Mouse (Mus musculus) heart, adult 10 weeks (tissue): ENCODE results near the gene Rbm14. TPM values are rescaled to one million over a fixed set of nuclear protein-coding genes. Genes with fewer than 3 reads are reported as not detected.

Source experiments
- polyA plus RNA-seq: library from polyadenylated mRNA; stranded (reverse); fragments of 350-450 nt; fragmentation: Illumina TruSeq; extraction: RNeasy Lipid Tissue Mini Kit (QIAGEN cat#74804); gene quantifications from one replicate; pipeline ENCODE4 v1.2.3, GENCODE M21; 2014; ENCODE audit warnings: low read depth, low replicate concordance

The Rbm14 gene
- 11.5 TPM for polyA plus RNA-seq

DNA sequence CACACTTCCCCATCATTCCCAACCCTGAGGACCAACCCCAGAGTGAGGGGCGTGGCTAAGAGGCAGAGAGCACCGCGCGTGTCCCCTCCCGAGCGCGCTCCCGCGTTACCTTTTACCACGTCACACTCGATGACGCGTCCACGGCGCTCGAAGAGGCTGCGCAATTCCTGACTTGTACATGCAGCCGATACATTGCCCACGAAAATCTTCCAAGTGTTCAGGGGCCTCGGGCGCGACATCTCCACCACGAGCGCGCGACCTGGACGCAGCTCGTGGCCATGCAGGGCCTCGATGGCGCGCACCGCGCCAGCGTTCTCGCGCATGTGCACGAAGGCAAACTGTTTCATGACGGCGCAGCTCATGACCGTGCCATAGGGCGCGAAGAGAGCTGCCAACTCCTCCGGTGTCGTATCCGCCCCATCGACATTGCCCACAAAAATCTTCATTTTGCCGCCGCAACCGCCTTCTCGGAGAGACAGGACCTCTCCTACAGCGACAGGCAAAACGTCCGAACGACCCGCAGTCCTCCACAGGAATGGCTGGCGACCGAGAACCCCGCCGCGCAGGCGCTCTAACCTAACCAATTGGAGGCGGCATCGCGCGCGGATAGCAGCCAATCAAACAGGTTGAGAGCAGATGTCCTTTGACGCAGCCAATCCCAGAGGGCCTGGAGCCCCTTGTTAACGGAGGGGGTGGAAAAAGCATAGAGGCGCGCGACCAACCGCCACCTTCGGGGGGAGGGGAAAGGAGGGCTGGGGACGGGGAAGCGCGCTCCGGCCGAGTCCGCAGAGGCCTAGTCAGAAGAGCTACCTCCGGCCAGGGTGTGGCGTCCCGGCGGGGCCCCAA lies at the start of gene Rbm14, which contains the start of gene Gm21992:
Gene Rbm14 (minus strand): TSS at position 572 of the 846 bp plus-strand sequence.
Gene Gm21992 (minus strand): TSS at position 550 of the 846 bp plus-strand sequence.

GRCm38 (mm10) chr19:4854552-4855469 lies 43.4 kb upstream of the Rbm14 start, which contains the start of gene Ctsf:
Gene Ctsf (plus strand): TSS chr19:4855130.

DNA sequence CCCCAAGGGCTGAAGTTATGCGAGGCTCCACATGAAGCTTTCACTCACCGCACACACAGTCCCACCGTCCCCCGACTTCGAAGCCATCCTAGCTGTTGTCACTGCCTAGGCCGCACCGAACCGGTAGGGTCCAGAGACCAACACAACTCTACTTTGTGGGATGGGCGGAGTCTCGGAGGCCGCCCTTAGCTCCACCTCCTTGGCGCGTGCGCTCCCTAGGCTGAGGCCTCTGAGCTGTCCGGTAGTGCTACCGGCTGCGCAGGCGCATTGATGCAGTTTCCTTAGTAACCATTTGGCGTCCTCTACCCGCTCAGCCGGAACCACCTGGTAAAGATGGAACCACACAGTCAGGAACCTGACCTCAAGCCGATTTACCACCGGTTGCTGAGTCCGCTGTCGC lies 27.7 kb upstream of the Rbm14 start, which contains the start of the genes Ccs and Ccdc87:
Gene Ccs (minus strand): TSS at position 184 of the 400 bp plus-strand sequence.
Gene Ccdc87 (plus strand): TSS at position 218 of the 400 bp plus-strand sequence.

GRCm38 (mm10) chr19:4793831-4794422 lies 17.5 kb downstream of the Rbm14 start, which contains the start of gene Rbm4:
Gene Rbm4 (minus strand): TSS chr19:4793901.

GRCm38 (mm10) chr19:4756193-4756911 lies 55.1 kb downstream of the Rbm14 start, which contains the start of gene Rbm4b:
Gene Rbm4b (plus strand): TSS chr19:4756497.

Other genes starting within 250 kb of the Rbm14 start
- 6.7 TPM for gene Lrfn4, start 196.0 kb downstream of the Rbm14 start, polyA plus RNA-seq
- 14.2 TPM for gene Rce1, start 186.0 kb downstream of the Rbm14 start, polyA plus RNA-seq
- not detected for gene Gm960, start 113.0 kb downstream of the Rbm14 start, polyA plus RNA-seq
- gene Sptbn2, start 100.5 kb downstream of the Rbm14 start, polyA plus RNA-seq, result 0.24 TPM
- gene Rbm4b, start 55.1 kb downstream of the Rbm14 start, polyA plus RNA-seq, result 9.1 TPM
- gene Rbm4, start 17.7 kb downstream of the Rbm14 start, polyA plus RNA-seq, result 22.9 TPM
- gene Gm21992, start within 50 bp of the Rbm14 start, polyA plus RNA-seq, result 9.5 TPM
- gene Ccs, start 27.7 kb upstream of the Rbm14 start, polyA plus RNA-seq, result 33.2 TPM
- not detected for gene Ccdc87, start 27.7 kb upstream of the Rbm14 start, polyA plus RNA-seq
- 63.9 TPM for gene Ctsf, start 43.5 kb upstream of the Rbm14 start, polyA plus RNA-seq
- gene Actn3, start 66.3 kb upstream of the Rbm14 start, polyA plus RNA-seq, result 0.71 TPM
- gene Zdhhc24, start 67.0 kb upstream of the Rbm14 start, polyA plus RNA-seq, result 4.5 TPM
- 2.6 TPM for gene Bbs1, start 95.0 kb upstream of the Rbm14 start, polyA plus RNA-seq
- 24.4 TPM for gene Dpp3, start 116.7 kb upstream of the Rbm14 start, polyA plus RNA-seq
- gene Peli3, start 131.5 kb upstream of the Rbm14 start, polyA plus RNA-seq, result 2.7 TPM
- 87.5 TPM for gene Mrpl11, start 150.5 kb upstream of the Rbm14 start, polyA plus RNA-seq
- 0.81 TPM for gene Npas4, start 178.7 kb upstream of the Rbm14 start, polyA plus RNA-seq
- gene Slc29a2, start 212.2 kb upstream of the Rbm14 start, polyA plus RNA-seq, result 14.6 TPM
- gene B4gat1, start 227.2 kb upstream of the Rbm14 start, polyA plus RNA-seq, result 42.6 TPM
- 1.0 TPM for gene AC124502.3, start 227.3 kb upstream of the Rbm14 start, polyA plus RNA-seq
- gene Brms1, start 229.7 kb upstream of the Rbm14 start, polyA plus RNA-seq, result 19.7 TPM
- gene Rin1, start 238.8 kb upstream of the Rbm14 start, polyA plus RNA-seq, result 1.7 TPM